27 mouse cellular contexts compared by ENCODE assay signal in genomic region chr13:70145466-70145865, GRCm38 (mm10).
DNase-seq lines count a peak whose midpoint lies in the region; ATAC-seq and TF ChIP-seq lines count a peak whose summit lies in the region.
"Had no signal": no experiment of that assay in that cellular context is flagged by ENCODE, and none has a peak within 500 bp of the region (broad histone marks: within the 10 kb centered on the region; RNA-seq: fewer than 3 reads in every experiment).

No protein-coding gene starts in this region.

- no peak for TF ChIP-seq EP300 in stomach, postnatal 0 days (optimal IDR thresholded peaks at IDR 0.05)

- H3K27ac ChIP-seq in heart, embryonic 15.5 days, result no peak overlapping the region
- H3K27ac ChIP-seq in midbrain, embryonic 13.5 days, result no peak overlapping the region
- no peak overlapping the region for H3K27ac ChIP-seq in midbrain, embryonic 14.5 days (replicated peaks; ENCODE audit: low read depth, low read length)
- no peak overlapping the region for H3K27ac ChIP-seq in stomach, postnatal 0 days (replicated peaks)
- H3K27ac ChIP-seq: forebrain, embryonic 13.5 days; heart, embryonic 13.5 days; hindbrain, embryonic 12.5 days; hindbrain, postnatal 0 days; intestine, embryonic 15.5 days; liver, embryonic 13.5 days had no signal

- no peak overlapping the region for H3K4me3 ChIP-seq in heart, embryonic 15.5 days
- H3K4me3 ChIP-seq in midbrain, embryonic 13.5 days (replicated peaks), result no peak overlapping the region
- no peak overlapping the region for H3K4me3 ChIP-seq in midbrain, embryonic 14.5 days (replicated peaks; ENCODE audit: low read depth, low read length)
- no peak overlapping the region for H3K4me3 ChIP-seq in stomach, postnatal 0 days (ENCODE audit: low read depth, low read length)
- H3K4me3 ChIP-seq: forebrain, embryonic 13.5 days; heart, embryonic 13.5 days; hindbrain, embryonic 12.5 days; intestine, embryonic 15.5 days; liver, embryonic 13.5 days; megakaryocyte, embryonic 14.5 days had no signal

- peak; percentile 73 for DNase-seq in adrenal gland, adult 2 months
- no peak for DNase-seq in adrenal gland, postnatal 4 days (ENCODE audit: low spot score in 2 of 2)
- no peak for DNase-seq in heart, postnatal 4 days
- no peak for DNase-seq in midbrain, embryonic 14.5 days
- DNase-seq in stomach, postnatal 0 days (ENCODE audit: low spot score), result no peak
- DNase-seq: cerebellum, adult 2 months; cerebellum, postnatal 14 days; gastrocnemius, postnatal 10 days; kidney, adult 2 months; layer of hippocampus, postnatal 36 days; left cerebral cortex, postnatal 4 days; liver, embryonic 13.5 days; lung, adult 18-20 months; lung, postnatal 4 days; spleen, adult 18-20 months; thymus, adult 18-20 months; thymus, postnatal 25 days had no signal

- 31% methylated on average over 6 of the region's 6 CpGs for WGBS in heart, embryonic 15.5 days
- 38% methylated on average over 6 of the region's 6 CpGs for WGBS in midbrain, embryonic 13.5 days
- 19% methylated on average over 6 of the region's 6 CpGs for WGBS in midbrain, embryonic 14.5 days
- WGBS in stomach, postnatal 0 days, result 58% methylated on average over 6 of the region's 6 CpGs

- ATAC-seq in heart, embryonic 15.5 days (replicated peaks; ENCODE audit: insufficient number of reproducible peaks, insufficient read depth, low FRiP score, low read depth), result peak; percentile 60; the same call in 1 of the 2 replicates
- ATAC-seq in midbrain, embryonic 13.5 days, result peak; percentile 63
- no peak for ATAC-seq in midbrain, embryonic 14.5 days (ENCODE audit: low FRiP score, low TSS enrichment)
- ATAC-seq in stomach, postnatal 0 days (ENCODE audit: low FRiP score, low TSS enrichment), result no peak
- ATAC-seq: forebrain, embryonic 13.5 days; hindbrain, postnatal 0 days; intestine, embryonic 15.5 days; lung, postnatal 0 days had no signal

- no peak overlapping the region for H3K4me2 ChIP-seq in heart, embryonic 15.5 days
- H3K4me2 ChIP-seq in midbrain, embryonic 13.5 days (replicated peaks), result no peak overlapping the region
- H3K4me2 ChIP-seq in midbrain, embryonic 14.5 days (ENCODE audit: low read length), result no peak overlapping the region
- H3K4me2 ChIP-seq in stomach, postnatal 0 days (replicated peaks; ENCODE audit: low read depth), result no peak overlapping the region
- H3K4me2 ChIP-seq: forebrain, embryonic 13.5 days; heart, embryonic 13.5 days; hindbrain, embryonic 12.5 days; intestine, embryonic 15.5 days; liver, embryonic 13.5 days had no signal

- 0 out of 2 replicates have a peak, but pooled peaks cover 8% of the 10 kb centered on the region for H3K4me1 ChIP-seq in heart, embryonic 15.5 days (replicated peaks)
- peaks cover 23% of the 10 kb centered on the region for H3K4me1 ChIP-seq in midbrain, embryonic 13.5 days (replicated peaks)
- peaks cover 14% of the 10 kb centered on the region for H3K4me1 ChIP-seq in midbrain, embryonic 14.5 days (ENCODE audit: control insufficient read depth, insufficient read depth, low read length)
- H3K4me1 ChIP-seq in stomach, postnatal 0 days (replicated peaks; ENCODE audit: control insufficient read depth, insufficient read depth), result no peaks in the 10 kb centered on the region
- H3K4me1 ChIP-seq: intestine, embryonic 15.5 days; liver, embryonic 13.5 days; megakaryocyte, embryonic 14.5 days had no signal

- H3K9me3 ChIP-seq in heart, embryonic 15.5 days (replicated peaks), result no peaks in the 10 kb centered on the region
- no peaks in the 10 kb centered on the region for H3K9me3 ChIP-seq in midbrain, embryonic 13.5 days
- no peaks in the 10 kb centered on the region for H3K9me3 ChIP-seq in midbrain, embryonic 14.5 days (ENCODE audit: control insufficient read depth, low read length)
- no peaks in the 10 kb centered on the region for H3K9me3 ChIP-seq in stomach, postnatal 0 days (ENCODE audit: control insufficient read depth, low read length)
- H3K9me3 ChIP-seq: forebrain, embryonic 13.5 days; heart, embryonic 13.5 days; hindbrain, embryonic 12.5 days; intestine, embryonic 15.5 days; liver, embryonic 13.5 days had no signal

- TF ChIP-seq CTCF in stomach, postnatal 0 days (IDR thresholded peaks at IDR 0.05; ENCODE audit: low read depth), result no peak

- H3K36me3 ChIP-seq in heart, embryonic 15.5 days, result no peaks in the 10 kb centered on the region
- no peaks in the 10 kb centered on the region for H3K36me3 ChIP-seq in midbrain, embryonic 13.5 days
- no peaks in the 10 kb centered on the region for H3K36me3 ChIP-seq in midbrain, embryonic 14.5 days (ENCODE audit: control insufficient read depth, insufficient read depth, low read length)
- H3K36me3 ChIP-seq in stomach, postnatal 0 days (ENCODE audit: control insufficient read depth, insufficient read depth, low read length), result no peaks in the 10 kb centered on the region
- H3K36me3 ChIP-seq: G1E; heart, embryonic 13.5 days; hindbrain, embryonic 12.5 days; intestine, embryonic 15.5 days; liver, embryonic 13.5 days had no signal

- H3K27me3 ChIP-seq in heart, embryonic 15.5 days, result no peaks in the 10 kb centered on the region
- H3K27me3 ChIP-seq in midbrain, embryonic 13.5 days, result peaks cover 12% of the 10 kb centered on the region
- no peaks in the 10 kb centered on the region; the same call in 1 of the 2 replicates for H3K27me3 ChIP-seq in midbrain, embryonic 14.5 days (ENCODE audit: control insufficient read depth, insufficient read depth, low read length)
- H3K27me3 ChIP-seq in stomach, postnatal 0 days (ENCODE audit: control insufficient read depth, insufficient read depth, low read length), result no peaks in the 10 kb centered on the region
- H3K27me3 ChIP-seq: forebrain, embryonic 13.5 days; heart, embryonic 13.5 days; hindbrain, embryonic 12.5 days; intestine, embryonic 15.5 days; liver, embryonic 13.5 days; megakaryocyte, embryonic 14.5 days had no signal

- H3K9ac ChIP-seq in heart, embryonic 15.5 days, result no peak overlapping the region
- no peak overlapping the region for H3K9ac ChIP-seq in midbrain, embryonic 13.5 days (replicated peaks)
- H3K9ac ChIP-seq in midbrain, embryonic 14.5 days (replicated peaks; ENCODE audit: low read length), result no peak overlapping the region
- H3K9ac ChIP-seq in stomach, postnatal 0 days (ENCODE audit: low read length), result no peak overlapping the region
- H3K9ac ChIP-seq: forebrain, embryonic 13.5 days; heart, embryonic 13.5 days; hindbrain, embryonic 12.5 days; intestine, embryonic 15.5 days; liver, embryonic 13.5 days had no signal

Comparison
In these comparisons a context has a peak if more than half of its experiments do, and no peak if none do; other contexts are left out.
1. ATAC-seq: peak in heart, embryonic 15.5 days (single experiment) and midbrain, embryonic 13.5 days (single experiment); none in midbrain, embryonic 14.5 days (single experiment) and stomach, postnatal 0 days (single experiment).